Mouse (Mus musculus) ES-Bruce4 (cell line): ENCODE results near the gene 2700049A03Rik.

Source experiments
- CTCF ChIP-seq: IDR thresholded peaks from one replicate; pipeline ENCODE4 v1.8.1; 2011; ENCODE audit warnings: low read depth, low read length
- POLR2A ChIP-seq: IDR thresholded peaks from one replicate; pipeline ENCODE4 v1.8.1; 2011; ENCODE audit warnings: low read length; ENCODE audit not compliant: insufficient read depth

DNA sequence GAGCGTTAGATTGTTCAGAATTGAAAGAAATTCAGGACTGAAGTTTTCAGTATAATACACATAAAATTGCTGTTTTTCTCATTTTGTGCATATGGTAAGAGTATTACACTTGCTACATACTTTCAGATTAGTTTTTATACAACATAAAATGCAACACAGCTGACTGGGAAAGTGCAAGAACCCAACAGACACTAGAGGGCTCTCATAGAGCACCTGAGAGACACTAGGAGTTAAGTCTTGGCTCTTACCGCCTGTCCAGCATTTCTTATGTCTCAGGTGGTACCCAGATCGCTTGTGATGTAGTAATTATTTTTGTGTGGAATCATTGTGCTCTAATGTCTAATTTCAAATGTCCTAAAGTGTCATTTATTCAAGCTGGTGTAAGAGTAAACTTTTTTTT, 61.0 kb downstream of the 2700049A03Rik start:
- TF ChIP-seq CTCF, result no peak
- TF ChIP-seq POLR2A, result no peak
